Mouse (Mus musculus) hindbrain, postnatal 0 days (tissue): ENCODE measurements around the gene Cip2a. TPM values are rescaled to one million over a fixed set of nuclear protein-coding genes. Genes with fewer than 3 reads are reported as not detected.

Source experiments
- ATAC-seq: fragments of 200-750 bp; cut with Nextera tagmentation; 2 replicates; pipeline ENCODE4 v1.8.0; 2017; ENCODE audit warnings: mild to moderate bottlenecking, moderate TSS enrichment, moderate library complexity
- DNase-seq: peaks from one replicate; pipeline ENCODE4 v3.0.0-alpha.2; 2015; ENCODE audit warnings: low spot score
- H3K27ac ChIP-seq: fragments of 300-500 bp; sonication (generic); 2 replicates; pipeline ENCODE4 v1.5.1; 2014; ENCODE audit warnings: mild to moderate bottlenecking
- H3K27me3 ChIP-seq: fragments of 300-500 bp; sonication (generic); 2 replicates; pipeline ENCODE4 v1.6.1; 2014; ENCODE audit warnings: low read length, mixed read lengths; ENCODE audit not compliant: insufficient read depth
- H3K36me3 ChIP-seq: fragments of 300-500 bp; sonication (generic); 2 replicates; pipeline ENCODE4 v1.6.1; 2014; ENCODE audit warnings: low read length, mixed read lengths; ENCODE audit not compliant: insufficient read depth
- H3K4me1 ChIP-seq: fragments of 300-500 bp; sonication (generic); 2 replicates; pipeline ENCODE4 v1.6.1; 2014; ENCODE audit warnings: antibody characterized with exemption, low read length, mixed read lengths; ENCODE audit not compliant: insufficient read depth
- H3K4me2 ChIP-seq: fragments of 300-500 bp; sonication (generic); 2 replicates; pipeline ENCODE4 v1.6.1; 2014; ENCODE audit warnings: low read depth, mild to moderate bottlenecking, low read length, moderate library complexity, mixed read lengths
- H3K4me3 ChIP-seq: fragments of 300-500 bp; sonication (generic); 2 replicates; pipeline ENCODE4 v1.5.1; 2014; ENCODE audit warnings: low read length
- H3K9ac ChIP-seq: fragments of 300-500 bp; sonication (generic); replicated peaks from 2 replicates; pipeline ENCODE4 v1.6.1; 2014; ENCODE audit warnings: mild to moderate bottlenecking, low read length, moderate library complexity, mixed read lengths
- H3K9me3 ChIP-seq: fragments of 300-500 bp; sonication (generic); 2 replicates; pipeline ENCODE4 v1.6.1; 2016; ENCODE audit warnings: low read length, mixed read lengths
- CTCF ChIP-seq: IDR thresholded peaks from 2 replicates; pipeline ENCODE4 v1.5.1; 2016; ENCODE audit warnings: antibody characterized with exemption, control low read depth, low read depth
- whole genome bisulfite sequencing: fragments of 180-500 bp; shearing (Covaris S2); extraction: QIAGEN DNeasy Blood & Tissue Kit; methylation state at CpG from one replicate; pipeline ENCODE4 v1.1.7; 2014; 5-methylcytosine and 5-hydroxymethylcytosine counted together
- polyA plus RNA-seq: library from polyadenylated mRNA; unstranded; fragments of >200 nt; fragmentation: Nextera tagmentation; extraction: Ambion mirVana; gene quantifications from 2 replicates; pipeline ENCODE4 v1.2.1, GENCODE M21; 2015
- total RNA-seq: library from RNA; depleted of rRNA; stranded (reverse); fragments of >200 nt; gene quantifications from 2 replicates; pipeline ENCODE4 v1.2.3, GENCODE M21; 2014; rRNA removed

Gene Cip2a
- total RNA-seq (5.1 and 6.0 TPM in 2 replicates), polyA plus RNA-seq (5.3 and 5.6 TPM in 2 replicates)

GRCm38 (mm10) chr16:48993559-48994342 lies at the start of gene Cip2a, which contains the start of gene Dzip3:
TSS of gene Cip2a (plus strand) at chr16:48994185.
TSS of gene Dzip3 (minus strand) at chr16:48994165.
- DNase-seq (peak; percentile 98), ATAC-seq (peak; percentile 99)
- no peaks in the 10 kb centered on the region for H3K36me3 ChIP-seq
- WGBS = 1% methylated on average over 66 of the region's 74 CpGs
- peak within 1 kb of the TSS; percentile 97 for H3K27ac ChIP-seq
- H3K27me3 ChIP-seq = no peaks in the 10 kb centered on the region
- 0 out of 2 replicates have a peak, but pooled peaks cover 4% of the 10 kb centered on the region for H3K4me1 ChIP-seq
- no peaks in the 10 kb centered on the region for H3K9me3 ChIP-seq
- H3K9ac ChIP-seq = peak within 1 kb of the TSS; percentile 100
- H3K4me2 ChIP-seq = peak within 1 kb of the TSS; percentile 88
- peak within 1 kb of the TSS; percentile 92 for H3K4me3 ChIP-seq
- peak; percentile 37 for TF ChIP-seq CTCF

GRCm38 (mm10) chr16:48972996-48973395 lies 21.0 kb upstream of the Cip2a start:
- Histone ChIP-seq H3K27ac (no peak overlapping the region), H3K4me1 (no peaks in the 10 kb centered on the region), H3K27me3 (no peaks in the 10 kb centered on the region), H3K9me3 (no peaks in the 10 kb centered on the region), H3K9ac (no peak overlapping the region), H3K36me3 (peaks cover 6% of the 10 kb centered on the region; the same call in 1 of the 2 replicates), H3K4me2 (no peak overlapping the region), H3K4me3 (no peak overlapping the region)
- 95% methylated on average over 2 of the region's 2 CpGs for WGBS
- ATAC-seq (no peak), DNase-seq (no peak)
- TF ChIP-seq CTCF = no peak

- Histone ChIP-seq H3K4me1 (no peaks in the 10 kb centered on the region), H3K9ac (no peak overlapping the region), H3K4me3 (no peak overlapping the region), H3K36me3 (peaks cover 12% of the 10 kb centered on the region; the same call in 1 of the 2 replicates), H3K27ac (no peak overlapping the region), H3K4me2 (no peak overlapping the region), H3K9me3 (no peaks in the 10 kb centered on the region), H3K27me3 (no peaks in the 10 kb centered on the region)
- peak; percentile 23 for DNase-seq
- WGBS = 96% methylated on average over 1 of the region's 1 CpGs
- ATAC-seq = no peak
- TF ChIP-seq CTCF = peak; percentile 36
These were observed 20.4 kb upstream of the Cip2a start for GRCm38 (mm10) chr16:48973548-48973947.

GRCm38 (mm10) chr16:48979965-48980364 lies 14.0 kb upstream of the Cip2a start:
- H3K4me2 ChIP-seq = no peak overlapping the region
- H3K4me3 ChIP-seq = no peak overlapping the region
- no peaks in the 10 kb centered on the region for H3K27me3 ChIP-seq
- no peak overlapping the region for H3K9ac ChIP-seq
- no peak for DNase-seq
- peaks cover 8% of the 10 kb centered on the region; the same call in 1 of the 2 replicates for H3K36me3 ChIP-seq
- TF ChIP-seq CTCF = no peak
- H3K9me3 ChIP-seq = no peaks in the 10 kb centered on the region
- H3K27ac ChIP-seq = no peak overlapping the region
- H3K4me1 ChIP-seq = no peaks in the 10 kb centered on the region
- no peak for ATAC-seq

- Histone ChIP-seq H3K36me3 (no peaks in the 10 kb centered on the region), H3K4me2 (no peak overlapping the region), H3K4me1 (no peaks in the 10 kb centered on the region), H3K27me3 (no peaks in the 10 kb centered on the region), H3K9ac (no peak overlapping the region), H3K4me3 (no peak overlapping the region), H3K27ac (no peak overlapping the region), H3K9me3 (no peaks in the 10 kb centered on the region)
- TF ChIP-seq CTCF = no peak
- 53% methylated on average over 5 of the region's 5 CpGs for WGBS
- no peak for DNase-seq
- no peak for ATAC-seq
These were observed 8.9 kb upstream of the Cip2a start for GRCm38 (mm10) chr16:48985034-48985627.

- no peak overlapping the region for H3K4me2 ChIP-seq
- H3K36me3 ChIP-seq = no peaks in the 10 kb centered on the region
- H3K27me3 ChIP-seq = no peaks in the 10 kb centered on the region
- no peak for DNase-seq
- no peaks in the 10 kb centered on the region for H3K9me3 ChIP-seq
- TF ChIP-seq CTCF = no peak
- H3K27ac ChIP-seq = no peak overlapping the region
- no peak overlapping the region for H3K9ac ChIP-seq
- no peak for ATAC-seq
- no peak overlapping the region for H3K4me3 ChIP-seq
- no peaks in the 10 kb centered on the region for H3K4me1 ChIP-seq
These were observed 4.3 kb upstream of the Cip2a start for GRCm38 (mm10) chr16:48989700-48990099.
